Mouse (Mus musculus) neural tube, embryonic 14.5 days (tissue): ENCODE measurements around the gene Asic2. TPM values are rescaled to one million over a fixed set of nuclear protein-coding genes. Genes with fewer than 3 reads are reported as not detected.

Experiments used
- ATAC-seq: fragments of 200-750 bp; cut with Nextera tagmentation; 2 replicates; pipeline ENCODE4 v1.8.0; 2017; ENCODE audit warnings: low read depth, mild to moderate bottlenecking, moderate TSS enrichment, moderate library complexity
- H3K27ac ChIP-seq: fragments of 300-500 bp; sonication (generic); 2 replicates; pipeline ENCODE4 v1.5.1; 2014; ENCODE audit warnings: low read depth, mild to moderate bottlenecking, control low read depth, low read length, moderate library complexity, mixed read lengths
- H3K27me3 ChIP-seq: fragments of 300-500 bp; sonication (generic); 2 replicates; pipeline ENCODE4 v1.6.1; 2014; ENCODE audit warnings: low read length; ENCODE audit not compliant: control insufficient read depth, insufficient read depth
- H3K36me3 ChIP-seq: fragments of 300-500 bp; sonication (generic); 2 replicates; pipeline ENCODE4 v1.6.1; 2014; ENCODE audit warnings: low read length, mixed read lengths; ENCODE audit not compliant: control insufficient read depth, insufficient read depth
- H3K4me1 ChIP-seq: fragments of 300-500 bp; sonication (generic); 2 replicates; pipeline ENCODE4 v1.6.1; 2014; ENCODE audit warnings: low read length; ENCODE audit not compliant: control insufficient read depth, insufficient read depth
- H3K4me2 ChIP-seq: fragments of 300-500 bp; sonication (generic); 2 replicates; pipeline ENCODE4 v1.6.1; 2014; ENCODE audit warnings: mild to moderate bottlenecking, low read depth, low read length, control low read depth
- H3K4me3 ChIP-seq: fragments of 300-500 bp; sonication (generic); 2 replicates; pipeline ENCODE4 v1.5.1; 2014; ENCODE audit warnings: low read depth, low read length, control low read depth, mixed read lengths
- H3K9ac ChIP-seq: fragments of 300-500 bp; sonication (generic); replicated peaks from 2 replicates; pipeline ENCODE4 v1.6.1; 2014; ENCODE audit warnings: low read depth, mild to moderate bottlenecking, control low read depth, low read length, mixed read lengths
- H3K9me3 ChIP-seq: fragments of 300-500 bp; sonication (generic); 2 replicates; pipeline ENCODE4 v1.6.1; 2016; ENCODE audit warnings: low read length; ENCODE audit not compliant: control insufficient read depth
- WGBS: fragments of 180-500 bp; shearing (Covaris S2); extraction: QIAGEN DNeasy Blood & Tissue Kit; methylation state at CpG from one replicate; pipeline ENCODE4 v1.1.7; 2014; 5-methylcytosine and 5-hydroxymethylcytosine counted together
- polyA plus RNA-seq: library from polyadenylated mRNA; unstranded; fragments of >200 nt; fragmentation: Nextera tagmentation; extraction: Ambion mirVana; gene quantifications from 2 replicates; pipeline ENCODE4 v1.2.1, GENCODE M21; 2014

Asic2 gene
- polyA plus RNA-seq, 1 experiment from 2014 or later = 16.2 TPM

DNA sequence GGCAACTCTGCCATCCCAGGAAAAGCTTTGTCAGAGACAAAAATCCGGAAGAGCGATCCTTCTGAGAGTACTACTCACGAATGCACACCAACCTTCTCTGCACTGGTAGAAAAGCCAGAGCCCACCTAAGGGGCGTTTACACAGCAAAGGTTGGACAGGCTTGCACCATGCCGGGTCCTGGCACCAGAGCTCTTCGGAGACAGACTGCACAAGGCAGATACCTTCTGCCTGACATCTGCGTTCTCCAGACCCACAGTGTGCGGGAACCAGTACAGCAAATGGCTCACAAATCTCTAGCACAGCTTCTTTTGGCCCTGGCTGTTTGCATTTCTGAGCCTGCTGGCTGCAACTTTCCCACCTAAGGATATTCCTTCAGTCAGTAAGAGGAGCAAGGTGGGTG is 817.6 kb downstream of the Asic2 start:
- no peaks in the 10 kb centered on the region for H3K9me3 ChIP-seq
- H3K9ac ChIP-seq = no peak overlapping the region
- H3K4me2 ChIP-seq = peak overlapping the region; percentile 77; the same call in 1 of the 2 replicates
- peaks cover 11% of the 10 kb centered on the region; the same call in 1 of the 2 replicates for H3K4me1 ChIP-seq
- no peaks in the 10 kb centered on the region for H3K36me3 ChIP-seq
- WGBS = 81% methylated on average over 8 of the region's 8 CpGs
- ATAC-seq = no peak
- H3K27ac ChIP-seq = no peak overlapping the region
- H3K4me3 ChIP-seq = no peak overlapping the region
- 0 out of 2 replicates have a peak, but pooled peaks cover 4% of the 10 kb centered on the region for H3K27me3 ChIP-seq

GRCm38 (mm10) chr11:81148423-81148822 is 819.8 kb downstream of the Asic2 start:
- no peak for ATAC-seq
- 49% methylated on average over 10 of the region's 10 CpGs for WGBS
- Histone ChIP-seq H3K27ac (no peak overlapping the region), H3K36me3 (no peaks in the 10 kb centered on the region), H3K27me3 (0 out of 2 replicates have a peak, but pooled peaks cover 4% of the 10 kb centered on the region), H3K4me2 (no peak overlapping the region), H3K4me1 (peaks cover 7% of the 10 kb centered on the region; the same call in 1 of the 2 replicates), H3K4me3 (no peak overlapping the region), H3K9me3 (no peaks in the 10 kb centered on the region), H3K9ac (no peak overlapping the region)

- Histone ChIP-seq H3K9me3 (no peaks in the 10 kb centered on the region), H3K36me3 (no peaks in the 10 kb centered on the region), H3K4me1 (peaks cover 4% of the 10 kb centered on the region; the same call in 1 of the 2 replicates), H3K4me2 (no peak overlapping the region), H3K27ac (no peak overlapping the region), H3K4me3 (no peak overlapping the region), H3K9ac (no peak overlapping the region), H3K27me3 (0 out of 2 replicates have a peak, but pooled peaks cover 4% of the 10 kb centered on the region)
- WGBS = 76% methylated on average over 9 of the region's 9 CpGs
- no peak for ATAC-seq
These were observed 821.6 kb downstream of the Asic2 start for GRCm38 (mm10) chr11:81146574-81147157.

- H3K9ac ChIP-seq = no peak overlapping the region
- 49% methylated on average over 4 of the region's 4 CpGs for WGBS
- no peak for ATAC-seq
- H3K9me3 ChIP-seq = no peaks in the 10 kb centered on the region
- H3K27ac ChIP-seq = no peak overlapping the region
- H3K27me3 ChIP-seq = no peaks in the 10 kb centered on the region
- no peaks in the 10 kb centered on the region for H3K36me3 ChIP-seq
- H3K4me3 ChIP-seq = no peak overlapping the region
- no peak overlapping the region for H3K4me2 ChIP-seq
- no peaks in the 10 kb centered on the region for H3K4me1 ChIP-seq
These were observed 833.1 kb downstream of the Asic2 start for GRCm38 (mm10) chr11:81135141-81135540.

DNA sequence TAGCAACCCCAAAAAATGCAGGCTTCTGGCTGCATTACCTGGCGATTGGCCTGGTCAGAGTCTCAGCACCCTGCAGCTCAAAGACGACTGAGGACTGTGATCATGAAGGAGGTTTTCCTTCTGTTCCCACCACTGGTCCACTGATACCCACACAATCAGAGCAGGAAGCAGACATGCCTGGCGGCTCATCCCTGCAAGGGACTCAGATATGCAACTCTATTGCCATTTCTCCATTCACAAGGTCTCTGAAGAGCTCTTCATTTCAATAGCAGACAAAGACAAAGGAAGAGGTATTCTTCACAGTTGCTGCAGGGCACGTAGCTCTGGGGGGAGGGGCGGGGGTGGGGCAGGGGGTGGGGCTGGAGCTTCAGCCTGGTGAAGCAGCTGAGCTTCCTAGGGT is 834.3 kb downstream of the Asic2 start:
- no peak overlapping the region for H3K9ac ChIP-seq
- no peak overlapping the region for H3K4me2 ChIP-seq
- no peaks in the 10 kb centered on the region for H3K36me3 ChIP-seq
- H3K27me3 ChIP-seq = no peaks in the 10 kb centered on the region
- H3K4me1 ChIP-seq = no peaks in the 10 kb centered on the region
- no peak overlapping the region for H3K4me3 ChIP-seq
- peak overlapping the region; percentile 46; the same call in 1 of the 2 replicates for H3K27ac ChIP-seq
- WGBS = 12% methylated on average over 5 of the region's 5 CpGs
- ATAC-seq = no peak
- H3K9me3 ChIP-seq = no peaks in the 10 kb centered on the region

GRCm38 (mm10) chr11:81132669-81133068 is 835.6 kb downstream of the Asic2 start:
- Histone ChIP-seq H3K27me3 (no peaks in the 10 kb centered on the region), H3K9ac (no peak overlapping the region), H3K36me3 (no peaks in the 10 kb centered on the region), H3K27ac (no peak overlapping the region), H3K4me3 (no peak overlapping the region), H3K9me3 (no peaks in the 10 kb centered on the region), H3K4me1 (no peaks in the 10 kb centered on the region), H3K4me2 (no peak overlapping the region)
- WGBS = 59% methylated on average over 7 of the region's 7 CpGs
- no peak for ATAC-seq

- Histone ChIP-seq H3K27me3 (no peaks in the 10 kb centered on the region), H3K4me1 (no peaks in the 10 kb centered on the region), H3K4me3 (no peak overlapping the region), H3K27ac (no peak overlapping the region), H3K4me2 (no peak overlapping the region), H3K9me3 (no peaks in the 10 kb centered on the region), H3K36me3 (no peaks in the 10 kb centered on the region), H3K9ac (no peak overlapping the region)
- 93% methylated on average over 6 of the region's 6 CpGs for WGBS
- ATAC-seq = no peak
These were observed 843.9 kb downstream of the Asic2 start for GRCm38 (mm10) chr11:81124363-81124762.

DNA sequence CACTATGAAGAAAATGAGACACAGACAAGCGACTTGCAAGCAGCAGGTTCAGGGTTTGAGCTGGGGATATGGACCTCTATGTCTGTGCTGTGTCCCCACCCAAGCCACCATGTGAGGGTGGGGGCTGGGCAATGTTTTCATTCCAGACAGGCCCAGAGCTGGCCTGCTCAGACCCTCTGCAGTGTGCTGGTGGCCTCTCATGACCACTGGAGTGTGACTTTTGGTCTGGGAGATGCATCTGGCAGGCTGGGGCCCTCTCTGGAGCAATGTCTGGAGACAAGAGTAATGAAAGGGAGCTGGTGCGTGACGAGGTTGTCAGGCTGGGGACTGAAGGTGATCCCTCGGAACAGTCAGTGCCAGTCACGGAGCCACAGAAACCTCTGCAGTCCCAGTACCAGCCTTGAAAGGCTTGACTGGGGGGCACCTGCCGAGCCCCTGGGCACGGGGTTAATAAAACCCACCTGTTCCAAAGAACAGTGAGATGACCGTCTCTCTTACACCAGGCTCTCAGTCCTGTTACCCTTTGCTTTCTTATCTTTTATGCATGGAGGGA is 848.2 kb downstream of the Asic2 start:
- Histone ChIP-seq H3K4me3 (no peak overlapping the region), H3K4me1 (0 out of 2 replicates have a peak, but pooled peaks cover 8% of the 10 kb centered on the region), H3K9ac (no peak overlapping the region), H3K27ac (no peak overlapping the region), H3K4me2 (no peak overlapping the region), H3K27me3 (no peaks in the 10 kb centered on the region), H3K36me3 (no peaks in the 10 kb centered on the region), H3K9me3 (no peaks in the 10 kb centered on the region)
- no peak for ATAC-seq
- WGBS = 59% methylated on average over 8 of the region's 8 CpGs

- 19% methylated on average over 7 of the region's 7 CpGs for WGBS
- Histone ChIP-seq H3K36me3 (no peaks in the 10 kb centered on the region), H3K4me3 (no peak overlapping the region), H3K27me3 (no peaks in the 10 kb centered on the region), H3K9me3 (no peaks in the 10 kb centered on the region), H3K4me1 (0 out of 2 replicates have a peak, but pooled peaks cover 8% of the 10 kb centered on the region), H3K4me2 (no peak overlapping the region), H3K9ac (no peak overlapping the region), H3K27ac (0 out of 2 replicates have a peak overlapping the region, but pooled peaks have one; percentile 16)
- ATAC-seq = peak; percentile 31; the same call in 1 of the 2 replicates
These were observed 850.2 kb downstream of the Asic2 start for GRCm38 (mm10) chr11:81118055-81118454.
